Mouse (Mus musculus): ENCODE data around the gene Appl2. TPM values are rescaled to one million over a fixed set of nuclear protein-coding genes. Genes with fewer than 3 reads are reported as not detected.

The Appl2 gene
- polyA plus RNA-seq (2012; rRNA removed) (53.1 and 67.7 TPM in 2 replicates), polyA plus RNA-seq (2014; fragmentation: Nextera tagmentation; extraction: Ambion mirVana) (49.8 and 54.8 TPM in 2 replicates)

- 1% methylated on average over 52 of the region's 59 CpGs for WGBS
- H3K36me3 ChIP-seq (ENCODE audit: control insufficient read depth, insufficient read depth, low read length): no peaks in the 10 kb centered on the region
- H3K4me2 ChIP-seq (replicated peaks; ENCODE audit: low read depth, low read length, severe bottlenecking): peak within 1 kb of the TSS; percentile 69
- H3K4me3 ChIP-seq (replicated peaks; ENCODE audit: low read length): peak within 1 kb of the TSS; percentile 81
- no peaks in the 10 kb centered on the region for H3K9me3 ChIP-seq (ENCODE audit: control insufficient read depth, low read length)
- no peaks in the 10 kb centered on the region for H3K27me3 ChIP-seq (ENCODE audit: control insufficient read depth, insufficient read depth, low read length)
- peak; percentile 89; the same call in 1 of the 2 replicates for TF ChIP-seq POLR2A (IDR thresholded peaks at IDR 0.05; ENCODE audit: borderline replicate concordance, extremely low read depth, insufficient read depth, insufficient read length)
- peak; percentile 89 for DNase-seq (ENCODE audit: low spot score)
- peaks cover 13% of the 10 kb centered on the region; the same call in 1 of the 2 replicates for H3K4me1 ChIP-seq (ENCODE audit: control insufficient read depth, insufficient read depth, low read length)
- peak within 1 kb of the TSS; percentile 55 for H3K27ac ChIP-seq (replicated peaks; ENCODE audit: low read depth, low read length)
- peak within 1 kb of the TSS; percentile 75 for H3K9ac ChIP-seq (ENCODE audit: low read depth, low read length, severe bottlenecking)
- ATAC-seq (ENCODE audit: low FRiP score, low read depth): peak; percentile 93
Observed at GRCm38 (mm10) chr10:83648131-83649020, at the start of gene Appl2. Gene Appl2, minus strand, starts transcription at chr10:83648738.

- no peak for TF ChIP-seq POLR2A (IDR thresholded peaks at IDR 0.05; ENCODE audit: borderline replicate concordance, extremely low read depth, insufficient read depth, insufficient read length)
Observed at GRCm38 (mm10) chr10:83696226-83696625, 47.7 kb upstream of the Appl2 start.

GRCm38 (mm10) chr10:83692175-83692895, 43.8 kb upstream of the Appl2 start:
- Histone ChIP-seq H3K4me2 (replicated peaks; ENCODE audit: low read depth, low read length, severe bottlenecking) (no peak overlapping the region), H3K9me3 (ENCODE audit: control insufficient read depth, low read length) (no peaks in the 10 kb centered on the region), H3K36me3 (ENCODE audit: control insufficient read depth, insufficient read depth, low read length) (no peaks in the 10 kb centered on the region), H3K4me3 (replicated peaks; ENCODE audit: low read length) (no peak overlapping the region), H3K27ac (replicated peaks; ENCODE audit: low read depth, low read length) (no peak overlapping the region), H3K27me3 (ENCODE audit: control insufficient read depth, insufficient read depth, low read length) (no peaks in the 10 kb centered on the region), H3K4me1 (ENCODE audit: control insufficient read depth, insufficient read depth, low read length) (no peaks in the 10 kb centered on the region), H3K9ac (ENCODE audit: low read depth, low read length, severe bottlenecking) (no peak overlapping the region)
- DNase-seq (ENCODE audit: low spot score) (no peak), ATAC-seq (ENCODE audit: low FRiP score, low read depth) (no peak)
- TF ChIP-seq POLR2A (IDR thresholded peaks at IDR 0.05; ENCODE audit: borderline replicate concordance, extremely low read depth, insufficient read depth, insufficient read length): no peak
- WGBS: 87% methylated on average over 11 of the region's 11 CpGs

More at GRCm38 (mm10) chr10:83696226-83696625, 47.7 kb upstream of the Appl2 start:
- DNase-seq (ENCODE audit: low spot score) (no peak), ATAC-seq (ENCODE audit: low FRiP score, low read depth) (no peak)
- Histone ChIP-seq H3K4me3 (replicated peaks; ENCODE audit: low read length) (no peak overlapping the region), H3K4me2 (replicated peaks; ENCODE audit: low read depth, low read length, severe bottlenecking) (no peak overlapping the region), H3K36me3 (ENCODE audit: control insufficient read depth, insufficient read depth, low read length) (no peaks in the 10 kb centered on the region), H3K9ac (ENCODE audit: low read depth, low read length, severe bottlenecking) (no peak overlapping the region), H3K9me3 (ENCODE audit: control insufficient read depth, low read length) (no peaks in the 10 kb centered on the region), H3K27me3 (ENCODE audit: control insufficient read depth, insufficient read depth, low read length) (no peaks in the 10 kb centered on the region), H3K4me1 (ENCODE audit: control insufficient read depth, insufficient read depth, low read length) (no peaks in the 10 kb centered on the region), H3K27ac (replicated peaks; ENCODE audit: low read depth, low read length) (no peak overlapping the region)
- WGBS: 77% methylated on average over 4 of the region's 4 CpGs

- WGBS: 78% methylated on average over 2 of the region's 2 CpGs
- ATAC-seq (ENCODE audit: low FRiP score, low read depth): no peak
- Histone ChIP-seq H3K4me1 (ENCODE audit: control insufficient read depth, insufficient read depth, low read length) (no peaks in the 10 kb centered on the region), H3K4me3 (replicated peaks; ENCODE audit: low read length) (no peak overlapping the region), H3K36me3 (ENCODE audit: control insufficient read depth, insufficient read depth, low read length) (no peaks in the 10 kb centered on the region), H3K27ac (replicated peaks; ENCODE audit: low read depth, low read length) (no peak overlapping the region), H3K9me3 (ENCODE audit: control insufficient read depth, low read length) (no peaks in the 10 kb centered on the region), H3K27me3 (ENCODE audit: control insufficient read depth, insufficient read depth, low read length) (no peaks in the 10 kb centered on the region), H3K9ac (ENCODE audit: low read depth, low read length, severe bottlenecking) (no peak overlapping the region), H3K4me2 (replicated peaks; ENCODE audit: low read depth, low read length, severe bottlenecking) (no peak overlapping the region)
- no peak for TF ChIP-seq POLR2A (IDR thresholded peaks at IDR 0.05; ENCODE audit: borderline replicate concordance, extremely low read depth, insufficient read depth, insufficient read length)
- no peak for DNase-seq (ENCODE audit: low spot score)
Observed at GRCm38 (mm10) chr10:83688215-83688614, 39.7 kb upstream of the Appl2 start.

- H3K4me1 ChIP-seq (ENCODE audit: control insufficient read depth, insufficient read depth, low read length): no peaks in the 10 kb centered on the region
- no peaks in the 10 kb centered on the region for H3K27me3 ChIP-seq (ENCODE audit: control insufficient read depth, insufficient read depth, low read length)
- no peak overlapping the region for H3K27ac ChIP-seq (replicated peaks; ENCODE audit: low read depth, low read length)
- WGBS: 89% methylated on average over 12 of the region's 12 CpGs
- DNase-seq (ENCODE audit: low spot score) (no peak), ATAC-seq (ENCODE audit: low FRiP score, low read depth) (no peak)
- H3K4me2 ChIP-seq (replicated peaks; ENCODE audit: low read depth, low read length, severe bottlenecking): no peak overlapping the region
- H3K36me3 ChIP-seq (ENCODE audit: control insufficient read depth, insufficient read depth, low read length): no peaks in the 10 kb centered on the region
- no peak for TF ChIP-seq POLR2A (IDR thresholded peaks at IDR 0.05; ENCODE audit: borderline replicate concordance, extremely low read depth, insufficient read depth, insufficient read length)
- no peaks in the 10 kb centered on the region for H3K9me3 ChIP-seq (ENCODE audit: control insufficient read depth, low read length)
- no peak overlapping the region for H3K4me3 ChIP-seq (replicated peaks; ENCODE audit: low read length)
- no peak overlapping the region for H3K9ac ChIP-seq (ENCODE audit: low read depth, low read length, severe bottlenecking)
Observed at GRCm38 (mm10) chr10:83681334-83681733, 32.8 kb upstream of the Appl2 start.

Data from limb, embryonic 14.5 days (tissue).